8 mouse cellular contexts compared by ENCODE assay signal in genomic region chr3:129215751-129216331, GRCm38 (mm10). TPM values are rescaled to one million over a fixed set of nuclear protein-coding genes. Genes with fewer than 3 reads are reported as not detected.
DNase-seq lines count a peak whose midpoint lies in the region; ATAC-seq lines count a peak whose summit lies in the region.

No protein-coding gene starts in this region.

- peak overlapping the region; percentile 53 for H3K4me3 ChIP-seq in lung, embryonic 15.5 days
- peak overlapping the region; percentile 53 for H3K4me3 ChIP-seq in embryonic facial prominence, embryonic 13.5 days
- H3K4me3 ChIP-seq in kidney, embryonic 14.5 days (ENCODE audit: low read length), result peak overlapping the region; percentile 49
- H3K4me3 ChIP-seq in neural tube, embryonic 11.5 days (ENCODE audit: low read depth, low read length), result peak overlapping the region; percentile 13; the same call in 1 of the 2 replicates

- under 1% methylated on average over 35 of the region's 35 CpGs for WGBS in lung, embryonic 15.5 days
- WGBS in embryonic facial prominence, embryonic 13.5 days, result 8% methylated on average over 35 of the region's 35 CpGs
- WGBS in kidney, embryonic 14.5 days, result under 1% methylated on average over 35 of the region's 35 CpGs
- WGBS in neural tube, embryonic 11.5 days, result under 1% methylated on average over 35 of the region's 35 CpGs

- no peak overlapping the region for H3K9ac ChIP-seq in lung, embryonic 15.5 days
- H3K9ac ChIP-seq in embryonic facial prominence, embryonic 13.5 days, result peak overlapping the region; percentile 68
- H3K9ac ChIP-seq in kidney, embryonic 14.5 days (ENCODE audit: low read depth, low read length), result no peak overlapping the region; the same call in 1 of the 2 replicates
- no peak overlapping the region for H3K9ac ChIP-seq in neural tube, embryonic 11.5 days (ENCODE audit: low read length)

- H3K4me1 ChIP-seq in lung, embryonic 15.5 days, result peaks cover 33% of the 10 kb centered on the region
- peaks cover 20% of the 10 kb centered on the region for H3K4me1 ChIP-seq in embryonic facial prominence, embryonic 13.5 days
- peaks cover 13% of the 10 kb centered on the region; the same call in 1 of the 2 replicates for H3K4me1 ChIP-seq in kidney, embryonic 14.5 days (ENCODE audit: control insufficient read depth, insufficient read depth, low read length)
- peaks cover 5% of the 10 kb centered on the region for H3K4me1 ChIP-seq in neural tube, embryonic 11.5 days (ENCODE audit: control insufficient read depth, insufficient read depth, low read length)

- no peak overlapping the region; the same call in 1 of the 2 replicates for H3K27ac ChIP-seq in lung, embryonic 15.5 days
- peak overlapping the region; percentile 44 for H3K27ac ChIP-seq in embryonic facial prominence, embryonic 13.5 days
- H3K27ac ChIP-seq in kidney, embryonic 14.5 days (ENCODE audit: low read depth, low read length), result no peak overlapping the region
- no peak overlapping the region for H3K27ac ChIP-seq in neural tube, embryonic 11.5 days (ENCODE audit: low read depth, low read length)

- no peak for DNase-seq in lung, adult 18-20 months
- peak; percentile 74 for DNase-seq in neural tube, embryonic 11.5 days (ENCODE audit: low spot score)
- no peak for DNase-seq in spleen, postnatal 10 days (ENCODE audit: low spot score in 2 of 2)
- no peak for DNase-seq in thymus, postnatal 36 days

- no peak; the same call in 1 of the 2 replicates for ATAC-seq in lung, embryonic 15.5 days (ENCODE audit: borderline replicate concordance, extremely low read depth, low FRiP score, low TSS enrichment)
- ATAC-seq in embryonic facial prominence, embryonic 13.5 days (ENCODE audit: insufficient number of reproducible peaks, insufficient read depth, low FRiP score, low TSS enrichment, low read depth), result no peak
- ATAC-seq in kidney, embryonic 14.5 days (ENCODE audit: low FRiP score, low TSS enrichment), result no peak
- no peak for ATAC-seq in neural tube, embryonic 11.5 days (ENCODE audit: insufficient read depth, low FRiP score, low TSS enrichment)
- ATAC-seq in granulocyte monocyte progenitor cell, adult 5-6 weeks (replicated peaks; ENCODE audit: poor library complexity, severe bottlenecking), result no peak

- H3K9me3 ChIP-seq in lung, embryonic 15.5 days, result no peaks in the 10 kb centered on the region
- H3K9me3 ChIP-seq in embryonic facial prominence, embryonic 13.5 days, result no peaks in the 10 kb centered on the region
- H3K9me3 ChIP-seq in kidney, embryonic 14.5 days (ENCODE audit: control insufficient read depth, low read length), result no peaks in the 10 kb centered on the region
- H3K9me3 ChIP-seq in neural tube, embryonic 11.5 days (ENCODE audit: control insufficient read depth, low read length), result no peaks in the 10 kb centered on the region

- peak overlapping the region; percentile 95 for H3K4me2 ChIP-seq in lung, embryonic 15.5 days
- H3K4me2 ChIP-seq in embryonic facial prominence, embryonic 13.5 days, result peak overlapping the region; percentile 89
- peak overlapping the region; percentile 19; the same call in 1 of the 2 replicates for H3K4me2 ChIP-seq in kidney, embryonic 14.5 days (replicated peaks; ENCODE audit: low read depth, low read length)
- 0 out of 2 replicates have a peak overlapping the region, but pooled peaks have one; percentile 22 for H3K4me2 ChIP-seq in neural tube, embryonic 11.5 days (ENCODE audit: low read depth)

- no peaks in the 10 kb centered on the region for H3K36me3 ChIP-seq in lung, embryonic 15.5 days
- no peaks in the 10 kb centered on the region for H3K36me3 ChIP-seq in embryonic facial prominence, embryonic 13.5 days
- H3K36me3 ChIP-seq in kidney, embryonic 14.5 days (ENCODE audit: control insufficient read depth, insufficient read depth, low read length), result no peaks in the 10 kb centered on the region
- no peaks in the 10 kb centered on the region for H3K36me3 ChIP-seq in neural tube, embryonic 11.5 days (ENCODE audit: control insufficient read depth, insufficient read depth, low read length)

- H3K27me3 ChIP-seq in lung, embryonic 15.5 days, result peaks cover 97% of the 10 kb centered on the region
- peaks cover 94% of the 10 kb centered on the region for H3K27me3 ChIP-seq in embryonic facial prominence, embryonic 13.5 days
- peaks cover 89% of the 10 kb centered on the region for H3K27me3 ChIP-seq in kidney, embryonic 14.5 days (ENCODE audit: control insufficient read depth, insufficient read depth, low read length)
- peaks cover 88% of the 10 kb centered on the region for H3K27me3 ChIP-seq in neural tube, embryonic 11.5 days (ENCODE audit: control insufficient read depth, insufficient read depth, low read length)

RNA-seq across cellular contexts. Expression of gene Pitx2, which starts 16.2 kb away (rescaled TPM):
- 3.0 and 6.3 TPM in 2 replicates for polyA plus RNA-seq in lung, embryonic 15.5 days (2015; fragmentation: Nextera tagmentation; extraction: Ambion mirVana)
- polyA plus RNA-seq in embryonic facial prominence, embryonic 13.5 days (2015; fragmentation: Nextera tagmentation; extraction: Ambion mirVana), result 62.5 and 65.6 TPM in 2 replicates
- polyA plus RNA-seq in kidney, embryonic 14.5 days (2014; fragmentation: Nextera tagmentation; extraction: Ambion mirVana), result 1.7 and 1.8 TPM in 2 replicates
- polyA plus RNA-seq in neural tube, embryonic 11.5 days (2014; fragmentation: Nextera tagmentation; extraction: Ambion mirVana), result 16.1 and 19.1 TPM in 2 replicates
- total RNA-seq in granulocyte monocyte progenitor cell, adult 5-6 weeks (2014; fragmentation: Nextera tagmentation), result not detected in 2 replicates
- not detected in 2 replicates for total RNA-seq in granulocyte monocyte progenitor cell, adult 5-6 weeks (2017)

Comparison
In these comparisons a context has a peak if more than half of its experiments do, and no peak if none do; other contexts are left out.
1. H3K4me2 ChIP-seq: peak in every context shown above with its lines; median percentile 95 in lung, embryonic 15.5 days; 89 in embryonic facial prominence, embryonic 13.5 days; 22 in neural tube, embryonic 11.5 days; 19 in kidney, embryonic 14.5 days.